ENCODE assay signal across 8 mouse cellular contexts in the genomic region with DNA sequence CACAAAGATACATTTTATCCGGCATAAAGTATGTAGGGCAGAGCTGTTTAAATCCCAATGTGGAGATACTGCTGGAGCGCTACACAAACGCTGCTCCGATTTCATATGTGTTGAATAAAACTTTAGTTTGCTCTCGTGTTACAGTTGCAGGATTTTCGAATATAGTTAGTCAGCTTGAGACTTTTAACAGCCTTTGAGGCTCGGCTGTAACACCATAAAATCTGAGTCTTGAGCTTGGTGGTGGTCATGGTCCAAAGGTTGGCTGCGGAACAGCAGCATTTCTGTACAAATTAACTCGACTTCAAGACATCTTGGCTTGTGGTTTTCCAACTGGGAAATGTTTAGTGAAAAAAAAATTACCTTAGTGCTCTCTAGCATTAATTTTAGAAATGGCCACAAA. TPM values are rescaled to one million over a fixed set of nuclear protein-coding genes. Genes with fewer than 3 reads are reported as not detected.
A peak's percentile ranks its signal among the peaks of the same experiment; 100 is the strongest.
DNase-seq lines count a peak whose midpoint lies in the region; ATAC-seq and TF ChIP-seq lines count a peak whose summit lies in the region.

No protein-coding gene starts in this region.

- TF ChIP-seq CTCF in lung, postnatal 0 days (IDR thresholded peaks at IDR 0.05) = no peak
- TF ChIP-seq CTCF in heart, postnatal 0 days (IDR thresholded peaks at IDR 0.05; ENCODE audit: low read depth) = no peak

- no peaks in the 10 kb centered on the region for H3K36me3 ChIP-seq in lung, postnatal 0 days (ENCODE audit: insufficient read depth, low read length)
- H3K36me3 ChIP-seq in heart, postnatal 0 days (replicated peaks; ENCODE audit: control insufficient read depth, insufficient read depth, low read length) = no peaks in the 10 kb centered on the region
- no peaks in the 10 kb centered on the region for H3K36me3 ChIP-seq in limb, embryonic 12.5 days
- H3K36me3 ChIP-seq in stomach, embryonic 16.5 days (ENCODE audit: control insufficient read depth, insufficient read depth, low read length) = no peaks in the 10 kb centered on the region

- peak overlapping the region; percentile 91; the same call in 1 of the 2 replicates for H3K9ac ChIP-seq in lung, postnatal 0 days (replicated peaks; ENCODE audit: low read depth)
- H3K9ac ChIP-seq in heart, postnatal 0 days (replicated peaks; ENCODE audit: low read depth, low read length) = peak overlapping the region; percentile 82
- H3K9ac ChIP-seq in limb, embryonic 12.5 days (replicated peaks) = no peak overlapping the region
- H3K9ac ChIP-seq in stomach, embryonic 16.5 days (ENCODE audit: low read length) = peak overlapping the region; percentile 69

- H3K9me3 ChIP-seq in lung, postnatal 0 days (ENCODE audit: low read length) = no peaks in the 10 kb centered on the region
- no peaks in the 10 kb centered on the region for H3K9me3 ChIP-seq in heart, postnatal 0 days (replicated peaks; ENCODE audit: control insufficient read depth, low read length)
- no peaks in the 10 kb centered on the region for H3K9me3 ChIP-seq in limb, embryonic 12.5 days
- no peaks in the 10 kb centered on the region for H3K9me3 ChIP-seq in stomach, embryonic 16.5 days (replicated peaks; ENCODE audit: control insufficient read depth, low read length)

- peak overlapping the region; percentile 93 for H3K27ac ChIP-seq in lung, postnatal 0 days (ENCODE audit: low read length)
- H3K27ac ChIP-seq in heart, postnatal 0 days (ENCODE audit: low read depth) = peak overlapping the region; percentile 95
- no peak overlapping the region for H3K27ac ChIP-seq in limb, embryonic 12.5 days
- peak overlapping the region; percentile 78 for H3K27ac ChIP-seq in stomach, embryonic 16.5 days (ENCODE audit: low read length)

- no peak for TF ChIP-seq EP300 in lung, postnatal 0 days (IDR thresholded peaks at IDR 0.05)
- TF ChIP-seq EP300 in heart, postnatal 0 days (IDR thresholded peaks at IDR 0.05; ENCODE audit: low read depth) = no peak

- H3K4me2 ChIP-seq in lung, postnatal 0 days (replicated peaks; ENCODE audit: low read depth, low read length) = peak overlapping the region; percentile 67
- H3K4me2 ChIP-seq in heart, postnatal 0 days (ENCODE audit: low read depth, low read length) = peak overlapping the region; percentile 59
- H3K4me2 ChIP-seq in limb, embryonic 12.5 days = peak overlapping the region; percentile 70
- H3K4me2 ChIP-seq in stomach, embryonic 16.5 days (ENCODE audit: low read depth, low read length) = peak overlapping the region; percentile 72

- H3K4me3 ChIP-seq in lung, postnatal 0 days (ENCODE audit: low read depth, low read length) = peak overlapping the region; percentile 78
- H3K4me3 ChIP-seq in heart, postnatal 0 days (ENCODE audit: low read depth, low read length) = peak overlapping the region; percentile 81
- H3K4me3 ChIP-seq in limb, embryonic 12.5 days (replicated peaks) = peak overlapping the region; percentile 71
- H3K4me3 ChIP-seq in stomach, embryonic 16.5 days (replicated peaks; ENCODE audit: low read length) = peak overlapping the region; percentile 79

- peak; percentile 22 for DNase-seq in lung, postnatal 0 days (ENCODE audit: low spot score)
- DNase-seq in lung, adult 18-20 months = no peak
- no peak for DNase-seq in heart, postnatal 0 days (ENCODE audit: low spot score)
- DNase-seq in retina, postnatal 1 day = no peak
- DNase-seq in layer of hippocampus, postnatal 36 days = no peak
- DNase-seq in right cerebral cortex, adult 2 months (ENCODE audit: low spot score in 2 of 2) = no peak

- peaks cover 5% of the 10 kb centered on the region; the same call in 1 of the 2 replicates for H3K4me1 ChIP-seq in lung, postnatal 0 days (ENCODE audit: insufficient read depth, low read depth, low read length)
- no peaks in the 10 kb centered on the region for H3K4me1 ChIP-seq in heart, postnatal 0 days (ENCODE audit: control insufficient read depth, insufficient read depth)
- H3K4me1 ChIP-seq in limb, embryonic 12.5 days (replicated peaks) = 0 out of 2 replicates have a peak, but pooled peaks cover 4% of the 10 kb centered on the region
- H3K4me1 ChIP-seq in stomach, embryonic 16.5 days (ENCODE audit: control insufficient read depth, insufficient read depth, low read length) = peaks cover 8% of the 10 kb centered on the region

- ATAC-seq in lung, postnatal 0 days = no peak
- ATAC-seq in heart, postnatal 0 days (ENCODE audit: insufficient read depth, low read depth) = no peak
- ATAC-seq in limb, embryonic 12.5 days (ENCODE audit: insufficient number of reproducible peaks, insufficient read depth, low FRiP score, low TSS enrichment, low read depth) = no peak
- no peak for ATAC-seq in stomach, embryonic 16.5 days (ENCODE audit: insufficient read depth, low FRiP score)

- WGBS in lung, postnatal 0 days = 20% methylated on average over 9 of the region's 9 CpGs
- 20% methylated on average over 9 of the region's 9 CpGs for WGBS in heart, postnatal 0 days
- WGBS in limb, embryonic 12.5 days = 34% methylated on average over 9 of the region's 9 CpGs
- 16% methylated on average over 9 of the region's 9 CpGs for WGBS in stomach, embryonic 16.5 days

- no peaks in the 10 kb centered on the region for H3K27me3 ChIP-seq in lung, postnatal 0 days (replicated peaks; ENCODE audit: insufficient read depth, low read length)
- H3K27me3 ChIP-seq in heart, postnatal 0 days (ENCODE audit: control insufficient read depth, insufficient read depth, low read length) = no peaks in the 10 kb centered on the region
- no peaks in the 10 kb centered on the region for H3K27me3 ChIP-seq in limb, embryonic 12.5 days
- H3K27me3 ChIP-seq in stomach, embryonic 16.5 days (ENCODE audit: control insufficient read depth, insufficient read depth, low read length) = no peaks in the 10 kb centered on the region

RNA-seq across cellular contexts. Expression of a gene that starts 0.9 kb away (rescaled TPM):
- 23.1 and 29.1 TPM in 2 replicates for polyA plus RNA-seq in lung, postnatal 0 days (2015; fragmentation: Nextera tagmentation; extraction: Ambion mirVana)
- 7.6 and 13.2 TPM in 2 replicates for total RNA-seq in heart, postnatal 0 days (2014; rRNA removed; ENCODE audit: low replicate concordance)
- 7.1 and 7.6 TPM in 2 replicates for polyA plus RNA-seq in heart, postnatal 0 days (2015; fragmentation: Nextera tagmentation; extraction: Ambion mirVana)
- 10.1 and 11.2 TPM in 2 replicates for polyA plus RNA-seq in limb, embryonic 12.5 days (2016; fragmentation: Nextera tagmentation; extraction: Ambion mirVana)
- 47.0 and 47.6 TPM in 2 replicates for polyA plus RNA-seq in stomach, embryonic 16.5 days (2015; fragmentation: Nextera tagmentation; extraction: Ambion mirVana)
- 10 to 100 TPM; 77.8 to 82.3 TPM for total RNA-seq in layer of hippocampus, postnatal 36 days (2021)
